13 mouse cellular contexts compared by ENCODE assay signal in genomic region chr5:127339016-127339435, GRCm38 (mm10).
DNase-seq lines count a peak whose midpoint lies in the region; ATAC-seq lines count a peak whose summit lies in the region.
"Had no signal": no experiment of that assay in that cellular context is flagged by ENCODE, and none has a peak within 500 bp of the region (broad histone marks: within the 10 kb centered on the region; RNA-seq: fewer than 3 reads in every experiment).

No protein-coding gene starts in this region.

- no peaks in the 10 kb centered on the region for H3K9me3 ChIP-seq in midbrain, embryonic 10.5 days (replicated peaks)
- H3K9me3 ChIP-seq in midbrain, embryonic 16.5 days (replicated peaks; ENCODE audit: control insufficient read depth, low read length, poor library complexity, severe bottlenecking): no peaks in the 10 kb centered on the region
- H3K9me3 ChIP-seq in embryonic facial prominence, embryonic 13.5 days: no peaks in the 10 kb centered on the region
- H3K9me3 ChIP-seq in hindbrain, embryonic 15.5 days: no peaks in the 10 kb centered on the region
- no peaks in the 10 kb centered on the region for H3K9me3 ChIP-seq in neural tube, embryonic 15.5 days (replicated peaks)

- peak; percentile 53 for DNase-seq in midbrain, embryonic 10.5 days (ENCODE audit: low spot score)
- no peak for DNase-seq in adrenal gland, postnatal 25 days
- DNase-seq in MN1 (ENCODE audit: low spot score): no peak
- no peak for DNase-seq in left cerebral cortex, postnatal 10 days (ENCODE audit: extremely low spot score in 1 of 2, low spot score in 2 of 2)
- DNase-seq: cerebellum, adult 9-10 months; lung, postnatal 36 days; thymus, postnatal 14 days had no signal

- intact Hi-C loops in left cerebral cortex, postnatal 10 days (cut with DNase I): no loop called here

- no peak for ATAC-seq in midbrain, embryonic 16.5 days
- ATAC-seq in embryonic facial prominence, embryonic 13.5 days (ENCODE audit: insufficient number of reproducible peaks, insufficient read depth, low FRiP score, low TSS enrichment, low read depth): no peak
- no peak for ATAC-seq in hindbrain, embryonic 15.5 days (ENCODE audit: low FRiP score, low read depth)
- no peak for ATAC-seq in neural tube, embryonic 15.5 days (ENCODE audit: low FRiP score)
- ATAC-seq: intestine, postnatal 0 days had no signal

- H3K4me2 ChIP-seq in midbrain, embryonic 16.5 days (ENCODE audit: low read length): no peak overlapping the region
- H3K4me2 ChIP-seq in embryonic facial prominence, embryonic 13.5 days: peak overlapping the region; percentile 21; the same call in 1 of the 2 replicates
- no peak overlapping the region for H3K4me2 ChIP-seq in hindbrain, embryonic 15.5 days
- H3K4me2 ChIP-seq in neural tube, embryonic 15.5 days: no peak overlapping the region
- H3K4me2 ChIP-seq: heart, embryonic 11.5 days had no signal

- WGBS in midbrain, embryonic 10.5 days: 2% methylated on average over 5 of the region's 5 CpGs
- 9% methylated on average over 5 of the region's 5 CpGs for WGBS in midbrain, embryonic 16.5 days
- WGBS in embryonic facial prominence, embryonic 13.5 days: 6% methylated on average over 5 of the region's 5 CpGs
- WGBS in hindbrain, embryonic 15.5 days: 5% methylated on average over 5 of the region's 5 CpGs
- 18% methylated on average over 5 of the region's 5 CpGs for WGBS in neural tube, embryonic 15.5 days

- no peaks in the 10 kb centered on the region; the same call in 1 of the 2 replicates for H3K36me3 ChIP-seq in midbrain, embryonic 10.5 days
- H3K36me3 ChIP-seq in midbrain, embryonic 16.5 days (ENCODE audit: control insufficient read depth, insufficient read depth, low read length): no peaks in the 10 kb centered on the region
- no peaks in the 10 kb centered on the region; the same call in 1 of the 2 replicates for H3K36me3 ChIP-seq in embryonic facial prominence, embryonic 13.5 days
- H3K36me3 ChIP-seq in hindbrain, embryonic 15.5 days: no peaks in the 10 kb centered on the region
- H3K36me3 ChIP-seq in neural tube, embryonic 15.5 days: no peaks in the 10 kb centered on the region

- H3K27me3 ChIP-seq in midbrain, embryonic 10.5 days (ENCODE audit: low read depth, poor library complexity, severe bottlenecking): no peaks in the 10 kb centered on the region
- no peaks in the 10 kb centered on the region for H3K27me3 ChIP-seq in midbrain, embryonic 16.5 days (ENCODE audit: control insufficient read depth, insufficient read depth, low read depth, low read length)
- no peaks in the 10 kb centered on the region for H3K27me3 ChIP-seq in embryonic facial prominence, embryonic 13.5 days
- no peaks in the 10 kb centered on the region for H3K27me3 ChIP-seq in hindbrain, embryonic 15.5 days
- peaks cover 6% of the 10 kb centered on the region; the same call in 1 of the 2 replicates for H3K27me3 ChIP-seq in neural tube, embryonic 15.5 days (replicated peaks)

- peaks cover 71% of the 10 kb centered on the region for H3K4me1 ChIP-seq in midbrain, embryonic 10.5 days
- H3K4me1 ChIP-seq in midbrain, embryonic 16.5 days (ENCODE audit: control insufficient read depth, insufficient read depth, low read length): peaks cover 28% of the 10 kb centered on the region
- H3K4me1 ChIP-seq in embryonic facial prominence, embryonic 13.5 days: peaks cover 47% of the 10 kb centered on the region
- H3K4me1 ChIP-seq in hindbrain, embryonic 15.5 days (replicated peaks): peaks cover 33% of the 10 kb centered on the region
- H3K4me1 ChIP-seq in neural tube, embryonic 15.5 days: peaks cover 33% of the 10 kb centered on the region

- 0 out of 2 replicates have a peak overlapping the region, but pooled peaks have one; percentile 11 for H3K4me3 ChIP-seq in midbrain, embryonic 10.5 days
- H3K4me3 ChIP-seq in midbrain, embryonic 16.5 days (ENCODE audit: low read depth, low read length): no peak overlapping the region
- H3K4me3 ChIP-seq in embryonic facial prominence, embryonic 13.5 days: no peak overlapping the region
- no peak overlapping the region for H3K4me3 ChIP-seq in hindbrain, embryonic 15.5 days
- H3K4me3 ChIP-seq in neural tube, embryonic 15.5 days (replicated peaks): no peak overlapping the region

- H3K27ac ChIP-seq in midbrain, embryonic 10.5 days (replicated peaks): peak overlapping the region; percentile 74
- no peak overlapping the region; the same call in 1 of the 2 replicates for H3K27ac ChIP-seq in midbrain, embryonic 16.5 days (ENCODE audit: low read length)
- H3K27ac ChIP-seq in embryonic facial prominence, embryonic 13.5 days: peak overlapping the region; percentile 41; the same call in 1 of the 2 replicates
- 0 out of 2 replicates have a peak overlapping the region, but pooled peaks have one; percentile 14 for H3K27ac ChIP-seq in hindbrain, embryonic 15.5 days (replicated peaks)
- H3K27ac ChIP-seq in neural tube, embryonic 15.5 days (replicated peaks): peak overlapping the region; percentile 60

- no peak overlapping the region for H3K9ac ChIP-seq in midbrain, embryonic 16.5 days (ENCODE audit: low read depth, low read length)
- no peak overlapping the region for H3K9ac ChIP-seq in embryonic facial prominence, embryonic 13.5 days
- H3K9ac ChIP-seq in hindbrain, embryonic 15.5 days: no peak overlapping the region
- no peak overlapping the region for H3K9ac ChIP-seq in neural tube, embryonic 15.5 days (replicated peaks)
